Mouse (Mus musculus): ENCODE results near the gene Pax8. TPM values are rescaled to one million over a fixed set of nuclear protein-coding genes. Genes with fewer than 3 reads are reported as not detected.

Pax8 gene
- polyA plus RNA-seq, 1 experiment from 2014 or later = 0.09 TPM

DNA sequence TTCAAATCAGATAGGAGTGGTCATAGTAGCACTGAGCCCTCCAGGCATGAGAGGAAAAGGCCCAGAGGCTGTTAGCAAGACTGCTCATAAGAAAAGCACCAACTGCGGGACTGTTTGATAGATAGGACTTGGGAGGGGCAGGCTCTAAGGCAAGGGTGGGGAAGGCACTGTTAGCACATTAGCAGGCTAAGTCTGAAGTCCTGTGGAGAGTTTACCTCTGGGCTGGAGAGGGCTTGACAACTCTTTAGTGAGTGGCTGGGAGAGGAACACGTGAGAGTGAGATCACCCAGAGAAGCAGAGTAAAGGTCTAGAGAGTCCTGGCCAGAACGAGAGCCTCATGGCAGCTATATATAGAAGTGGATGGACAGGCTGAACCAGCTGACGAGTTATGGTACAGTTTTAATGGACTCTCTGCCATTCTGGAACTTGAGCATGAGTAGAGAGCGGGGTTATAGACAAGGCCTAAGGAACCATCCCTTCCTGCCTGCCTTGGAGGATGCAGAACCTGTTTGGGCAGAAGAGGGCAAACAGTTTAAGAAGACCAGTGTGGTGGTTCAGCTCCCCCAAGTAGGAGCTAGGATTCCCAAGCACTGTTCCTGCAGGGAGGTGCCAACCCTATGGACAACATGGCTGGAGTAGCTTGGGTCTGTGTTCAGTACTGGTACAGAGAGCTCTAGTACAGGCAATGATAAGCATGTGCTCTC, 96.5 kb downstream of the Pax8 start:
- Histone ChIP-seq H3K27me3 (no peaks in the 10 kb centered on the region), H3K9me3 (replicated peaks) (no peaks in the 10 kb centered on the region), H3K4me1 (no peaks in the 10 kb centered on the region), H3K4me2 (no peak overlapping the region), H3K4me3 (no peak overlapping the region), H3K36me3 (ENCODE audit: poor library complexity, severe bottlenecking) (no peaks in the 10 kb centered on the region), H3K9ac (no peak overlapping the region), H3K27ac (no peak overlapping the region)
- 79% methylated on average over 5 of the region's 5 CpGs for WGBS
- ATAC-seq = no peak

Other genes starting within 250 kb of the Pax8 start
- gene Il1f5, start 198.6 kb downstream of the Pax8 start, polyA plus RNA-seq (2015; fragmentation: Nextera tagmentation; extraction: Ambion mirVana) = not detected in 2 replicates
- gene Il1f10, start 184.4 kb downstream of the Pax8 start, polyA plus RNA-seq (2015; fragmentation: Nextera tagmentation; extraction: Ambion mirVana) = not detected in 2 replicates
- gene Il1rn, start 138.7 kb downstream of the Pax8 start, polyA plus RNA-seq (2015; fragmentation: Nextera tagmentation; extraction: Ambion mirVana) = not detected in 2 replicates
- gene Psd4, start 108.0 kb downstream of the Pax8 start, polyA plus RNA-seq (2015; fragmentation: Nextera tagmentation; extraction: Ambion mirVana) = 0.23 and 0.40 TPM in 2 replicates